Mouse (Mus musculus) MEL-GATA-1-ER (cell line): Measurements from ENCODE around the gene Lypd6b.
A peak's percentile ranks its signal among the peaks of the same experiment; 100 is the strongest.

Source experiments
- DNase-seq: peaks from one replicate; pipeline ENCODE4 v3.0.0-alpha.2; 2012; ENCODE audit warnings: low read depth; ENCODE audit errors: extremely low read depth

Gene Lypd6b

DNA sequence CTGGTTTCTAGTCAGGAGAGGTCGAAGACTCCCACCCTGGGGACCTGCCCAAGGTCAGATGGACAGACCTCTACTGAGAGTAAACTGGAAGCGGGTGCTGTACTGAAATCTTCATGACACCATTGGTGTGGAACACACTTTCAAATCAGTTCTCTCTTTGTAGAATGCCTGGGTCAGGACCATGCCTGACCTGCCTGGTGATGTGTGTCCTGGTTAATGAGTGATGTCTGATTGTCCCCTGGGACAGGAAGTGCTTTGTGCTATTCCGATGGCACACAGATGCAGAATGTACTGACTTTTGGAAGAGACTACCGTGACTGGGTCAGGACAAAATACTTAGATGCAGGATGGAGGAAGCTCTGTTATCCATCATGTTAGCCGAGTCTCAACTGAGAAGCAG, 17.0 kb upstream of the Lypd6b start:
- DNase-seq = no peak

DNA sequence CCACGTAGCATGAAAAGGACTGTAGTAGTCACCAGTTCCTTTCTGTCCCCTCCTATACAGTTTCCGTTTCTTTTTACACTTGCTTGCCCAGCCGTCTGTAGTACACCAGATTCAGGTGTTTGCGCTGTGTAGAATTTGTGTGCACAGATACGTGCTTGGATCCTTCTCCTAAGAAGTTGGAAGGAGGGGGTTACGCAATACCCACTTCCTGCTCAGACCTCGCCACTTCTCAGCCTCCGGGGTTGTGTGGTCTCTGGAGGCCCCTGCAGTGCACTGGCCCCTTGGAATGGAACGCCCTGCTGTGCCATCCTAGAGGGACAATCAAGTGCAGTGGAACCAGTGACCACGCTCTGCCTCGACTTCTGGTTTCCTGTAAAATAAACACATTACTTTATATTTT, 16.3 kb upstream of the Lypd6b start:
- no peak for DNase-seq

- DNase-seq = peak; percentile 56
Measured at GRCm38 (mm10) chr2:49773194-49773931, 14.1 kb upstream of the Lypd6b start.

DNA sequence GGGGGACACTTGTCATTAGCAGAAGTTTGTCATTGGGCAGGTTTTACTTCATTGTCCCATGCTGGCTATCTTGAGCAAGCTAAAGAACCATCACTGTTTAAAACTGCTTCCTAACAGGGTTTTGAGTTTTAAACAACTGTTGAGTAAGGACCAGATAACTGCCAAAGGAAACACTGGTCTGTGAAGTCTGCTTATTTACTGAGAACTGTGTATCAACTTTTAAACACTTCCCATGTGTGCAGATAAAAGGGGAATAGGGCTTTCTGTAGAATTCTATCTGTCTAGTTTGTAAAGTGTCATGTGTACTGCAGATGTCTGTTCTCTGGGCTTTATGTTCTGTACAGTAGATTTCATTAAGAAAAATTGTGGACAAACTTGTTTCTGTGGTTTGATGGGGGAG, 13.3 kb upstream of the Lypd6b start:
- peak; percentile 49 for DNase-seq

DNA sequence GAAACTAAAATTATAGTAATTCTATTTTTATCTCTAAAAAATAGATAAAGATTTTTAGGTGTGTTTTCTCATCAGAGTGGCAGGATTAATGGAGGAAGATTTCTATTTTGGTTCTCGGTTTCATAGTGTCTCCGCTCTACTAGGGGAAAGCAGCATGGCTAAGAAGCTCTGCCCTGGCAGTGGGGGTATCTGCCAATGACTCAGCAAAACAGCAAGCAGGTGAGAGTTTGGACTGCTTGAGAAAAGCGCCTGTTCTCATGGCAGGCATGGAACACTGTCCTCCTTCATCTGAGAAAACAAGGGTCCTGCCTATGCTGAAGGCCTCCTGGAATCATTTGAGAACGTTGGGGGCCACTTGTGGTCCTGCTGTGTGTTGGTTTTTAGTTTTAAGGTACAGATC, 12.3 kb upstream of the Lypd6b start:
- no peak for DNase-seq

DNA sequence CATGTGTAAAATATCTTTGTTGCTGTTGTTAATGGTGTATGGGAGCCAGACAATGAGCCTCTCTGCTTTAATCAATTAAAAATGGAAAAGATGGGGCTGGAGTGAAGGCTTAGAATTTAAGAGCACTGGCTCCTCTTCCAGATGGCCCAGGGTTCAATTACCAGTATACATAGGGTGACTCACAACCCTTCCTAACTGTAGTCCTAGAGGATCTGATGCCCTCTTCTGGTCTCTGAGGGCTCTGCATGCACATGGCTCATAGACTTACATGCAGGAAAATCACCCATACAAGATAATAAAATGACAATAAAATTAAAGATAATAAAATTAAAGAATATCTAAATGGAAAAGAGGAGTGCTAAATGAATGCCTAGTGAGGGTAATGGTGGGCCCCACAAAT, 11.8 kb upstream of the Lypd6b start:
- peak; percentile 40 for DNase-seq

- no peak for DNase-seq
Measured at GRCm38 (mm10) chr2:49776407-49776806, 11.1 kb upstream of the Lypd6b start.

DNA sequence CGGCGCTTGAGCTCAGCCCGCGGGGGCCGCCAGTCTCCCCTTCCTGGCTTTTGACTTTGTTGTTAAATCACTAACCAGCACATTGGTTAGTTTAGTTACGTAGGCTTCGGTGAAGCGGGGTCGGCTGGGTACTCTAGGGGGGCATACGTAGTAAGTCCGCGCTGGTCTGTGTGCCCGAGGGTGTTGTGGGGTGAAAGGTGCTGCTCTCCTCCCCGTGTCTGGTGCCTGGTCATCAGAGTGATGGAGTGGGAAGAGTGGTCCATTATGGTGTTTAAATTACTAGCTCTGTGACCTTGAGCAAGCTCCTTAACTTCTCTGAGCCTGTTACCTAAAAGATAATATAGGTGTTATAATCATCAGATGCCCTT, 547 bp downstream of the Lypd6b start:
- no peak for DNase-seq

GRCm38 (mm10) chr2:49788643-49789042, 1.2 kb downstream of the Lypd6b start:
- no peak for DNase-seq

DNA sequence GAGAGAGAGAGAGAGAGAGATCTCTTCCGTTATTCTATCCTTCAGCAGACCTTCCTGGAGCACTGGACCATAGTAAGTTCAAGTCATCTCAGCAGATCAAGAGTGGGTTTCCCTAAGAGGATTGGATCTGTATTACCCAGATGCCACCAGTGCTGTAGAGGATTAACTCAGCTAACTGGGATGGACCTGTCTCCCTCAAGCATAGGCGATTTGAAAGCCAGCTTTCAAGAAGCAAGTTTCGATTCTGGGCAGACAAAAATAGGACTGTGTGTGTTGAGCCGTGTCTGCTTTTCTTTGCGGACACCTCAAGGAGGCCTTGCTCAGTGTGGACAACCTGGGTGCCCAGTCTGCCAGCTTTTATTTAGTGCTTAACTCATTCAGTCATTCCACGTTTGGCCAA, 1.6 kb downstream of the Lypd6b start:
- no peak for DNase-seq

DNA sequence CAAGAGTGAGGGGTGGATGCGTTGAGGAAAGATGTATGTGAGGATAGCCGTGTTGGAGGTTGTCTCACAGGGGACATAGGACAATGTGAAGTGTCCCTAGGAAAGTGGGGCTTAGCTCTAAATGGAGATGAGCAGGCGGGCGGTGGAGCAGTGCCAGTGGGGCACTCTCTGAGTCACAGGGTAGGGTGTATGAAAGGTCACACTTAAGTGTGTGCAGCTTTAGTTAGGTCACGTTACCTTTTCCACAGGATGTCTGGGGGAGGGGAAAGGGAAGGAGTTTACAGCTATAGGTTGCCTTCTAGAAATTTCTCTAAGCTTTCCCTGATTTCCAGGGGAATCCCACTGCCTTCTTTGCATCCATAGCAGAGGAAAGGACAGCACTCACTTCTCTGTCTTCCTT, 2.0 kb downstream of the Lypd6b start:
- no peak for DNase-seq

GRCm38 (mm10) chr2:49797444-49798143, 10.1 kb downstream of the Lypd6b start:
- DNase-seq = no peak

DNA sequence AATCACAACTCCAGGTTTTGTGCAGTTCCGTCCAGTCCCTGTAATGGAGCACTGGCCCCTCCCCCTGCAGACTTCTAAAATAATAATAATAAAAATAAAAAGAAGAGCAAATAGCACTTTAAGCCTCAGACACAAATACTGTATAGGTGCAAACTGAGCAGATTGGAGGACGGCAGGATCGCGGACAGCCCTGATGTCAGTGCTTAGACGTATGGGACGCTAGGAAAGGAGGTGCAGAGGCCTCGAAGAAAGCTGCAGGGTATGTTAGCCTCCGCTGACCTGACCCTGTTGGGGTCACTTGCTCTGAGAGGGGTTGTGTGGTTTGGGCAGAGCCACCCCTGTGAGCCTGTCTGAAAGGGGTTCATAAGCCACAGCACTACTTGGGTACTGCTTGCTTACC, 17.0 kb downstream of the Lypd6b start:
- DNase-seq = no peak

DNA sequence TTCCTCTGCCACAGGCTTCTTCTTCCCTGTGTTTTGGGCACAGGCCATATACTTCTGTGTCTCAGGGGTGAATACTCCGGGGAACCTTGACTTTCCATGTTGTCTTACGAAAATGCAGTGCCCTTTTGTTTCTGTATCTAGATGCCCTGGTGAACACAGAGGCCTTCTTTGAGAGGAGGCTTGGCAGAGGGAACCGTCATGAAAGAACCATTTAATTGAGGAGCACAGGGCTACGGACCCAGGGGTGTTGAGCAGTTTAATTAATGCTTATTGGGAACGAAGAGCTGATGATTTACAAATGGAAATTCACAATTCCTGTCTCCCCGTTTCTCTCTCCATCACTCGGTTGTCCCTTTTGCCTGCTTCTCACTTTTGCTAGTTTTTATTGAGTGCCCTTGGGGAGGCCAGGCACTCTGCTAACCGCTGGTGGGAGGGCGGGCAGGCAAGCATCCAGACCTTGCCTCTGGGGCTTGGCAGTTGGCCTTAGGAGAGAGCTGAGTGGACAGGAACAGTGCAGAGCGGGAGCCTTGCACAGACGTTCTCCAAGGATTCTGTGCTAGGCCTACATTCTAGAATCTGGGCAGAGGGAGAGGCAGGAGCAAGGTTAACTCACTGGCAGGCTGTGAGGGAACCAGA, 18.4 kb downstream of the Lypd6b start:
- DNase-seq = no peak

GRCm38 (mm10) chr2:49809496-49809895, 22.0 kb downstream of the Lypd6b start:
- no peak for DNase-seq

DNA sequence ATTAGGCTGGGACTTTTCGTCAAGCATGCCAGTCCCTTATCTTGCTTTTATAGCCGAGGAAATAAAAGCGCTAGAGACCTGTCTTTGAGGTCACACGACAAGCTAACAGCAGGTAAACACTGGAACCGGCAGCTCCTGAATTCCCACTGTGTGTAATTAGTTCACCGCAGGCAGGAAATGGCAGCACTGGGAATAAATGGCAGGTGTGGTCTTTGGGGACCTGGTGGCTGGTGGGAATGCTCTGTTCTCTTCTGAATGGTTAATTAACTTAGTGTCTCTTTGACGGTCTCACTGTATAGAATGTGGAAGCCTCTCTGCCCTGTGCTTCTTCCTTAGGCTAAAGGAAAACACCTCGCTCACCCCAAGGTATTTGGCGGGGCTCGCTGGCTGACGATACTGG, 23.9 kb downstream of the Lypd6b start:
- DNase-seq = no peak

- DNase-seq = no peak
Measured at GRCm38 (mm10) chr2:49811871-49812363, 24.4 kb downstream of the Lypd6b start.

DNA sequence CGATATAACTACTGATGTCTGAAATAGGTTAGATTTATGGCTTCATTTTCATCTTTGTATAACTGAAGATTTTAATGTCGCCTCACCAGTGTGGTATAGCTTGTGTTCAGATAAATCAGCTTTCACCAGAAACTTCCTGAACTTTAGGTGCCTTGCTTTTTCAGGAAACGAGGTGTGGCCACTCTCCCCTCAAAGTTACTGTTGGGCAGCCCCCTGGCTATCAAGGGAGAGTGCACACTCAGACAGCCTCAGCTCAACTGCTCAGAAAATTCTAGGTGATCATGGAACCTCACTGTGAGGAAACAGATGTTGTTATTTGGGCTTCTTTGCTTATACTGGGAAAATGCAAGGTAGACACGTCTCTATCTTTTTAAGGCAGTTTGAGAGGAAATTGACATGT, 25.7 kb downstream of the Lypd6b start:
- DNase-seq = no peak

DNA sequence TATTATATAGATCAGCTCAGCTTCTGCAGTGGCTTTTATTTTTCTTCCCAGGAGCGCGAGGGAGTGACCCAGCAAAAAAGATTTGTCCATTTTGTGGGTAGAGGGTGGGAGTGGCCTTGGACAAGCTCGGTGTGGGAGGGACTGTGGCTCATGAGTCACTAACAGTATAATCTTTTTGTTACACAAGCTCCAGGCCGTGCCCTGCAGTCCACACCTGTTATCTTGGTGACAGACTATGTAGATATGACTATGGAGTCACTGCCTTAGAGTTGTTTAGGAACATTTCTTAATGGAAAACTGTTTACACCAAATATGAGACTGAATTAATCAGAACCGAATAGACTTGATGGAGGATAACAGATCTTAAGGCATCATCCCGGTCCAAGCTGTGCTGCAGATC, 26.5 kb downstream of the Lypd6b start:
- DNase-seq = no peak

DNA sequence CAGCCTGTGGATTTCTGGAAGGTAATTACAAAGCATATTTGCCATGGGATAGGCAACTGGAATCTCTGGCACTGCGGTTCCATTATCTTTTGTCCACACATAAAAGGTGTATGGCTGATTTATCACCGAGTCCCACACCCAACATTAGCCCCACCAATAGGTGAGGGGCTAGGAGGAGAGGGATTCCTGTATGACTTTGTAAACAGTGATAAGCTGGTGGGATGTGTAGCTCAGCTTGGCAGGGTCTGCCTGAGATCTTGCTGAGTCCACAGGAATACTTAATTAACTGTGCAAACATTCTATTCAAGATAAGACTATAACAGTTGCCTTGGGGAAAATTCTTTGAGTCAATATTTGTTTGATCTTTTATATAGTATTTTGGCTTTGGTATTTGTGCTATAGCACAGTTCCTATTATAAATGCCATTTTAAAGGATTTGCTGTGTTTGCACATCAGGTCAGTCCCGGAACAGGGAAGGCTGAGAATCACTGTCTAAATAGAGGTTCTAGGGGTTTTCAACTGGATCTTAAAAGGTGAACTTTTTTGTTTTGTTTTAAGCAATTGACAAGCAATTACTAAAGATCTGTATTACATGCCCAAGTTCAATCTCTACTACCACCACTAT, 28.3 kb downstream of the Lypd6b start:
- DNase-seq = no peak

DNA sequence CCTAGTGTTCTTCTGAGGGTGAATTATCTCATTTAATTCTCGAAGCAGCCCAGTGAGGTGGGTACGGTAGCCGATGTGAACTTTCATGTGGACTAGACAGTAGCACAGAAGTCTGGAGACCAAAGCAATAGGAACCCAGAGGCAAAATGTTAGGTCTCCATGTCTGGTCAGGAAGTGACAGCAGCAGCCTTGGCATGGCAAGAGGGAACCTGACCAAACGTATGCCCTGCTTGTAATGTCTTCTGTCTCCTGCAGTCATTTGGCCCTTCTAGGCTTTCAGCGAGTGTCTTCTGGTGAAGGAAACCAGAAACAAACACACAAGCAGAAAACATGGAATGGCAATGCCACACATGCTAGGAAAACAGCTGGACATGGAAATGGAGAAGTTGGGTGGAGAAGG, 29.1 kb downstream of the Lypd6b start:
- DNase-seq = no peak

GRCm38 (mm10) chr2:49817151-49817550, 29.7 kb downstream of the Lypd6b start:
- no peak for DNase-seq
